ENCODE assay signal across 9 mouse cellular contexts in genomic region chr6:121111448-121112055, GRCm38 (mm10). TPM values are rescaled to one million over a fixed set of nuclear protein-coding genes. Genes with fewer than 3 reads are reported as not detected.
DNase-seq lines count a peak whose midpoint lies in the region; ATAC-seq lines count a peak whose summit lies in the region.
"Had no signal": no experiment of that assay in that cellular context is flagged by ENCODE, and none has a peak within 500 bp of the region (broad histone marks: within the 10 kb centered on the region; RNA-seq: fewer than 3 reads in every experiment).

No protein-coding gene starts in this region.

- no peaks in the 10 kb centered on the region for H3K9me3 ChIP-seq in midbrain, embryonic 11.5 days (ENCODE audit: control insufficient read depth, low read length)
- no peaks in the 10 kb centered on the region for H3K9me3 ChIP-seq in midbrain, embryonic 14.5 days (ENCODE audit: control insufficient read depth, low read length)

- no peaks in the 10 kb centered on the region for H3K27me3 ChIP-seq in midbrain, embryonic 11.5 days (ENCODE audit: control insufficient read depth, insufficient read depth, low read length)
- no peaks in the 10 kb centered on the region for H3K27me3 ChIP-seq in midbrain, embryonic 14.5 days (ENCODE audit: control insufficient read depth, insufficient read depth, low read length)

- H3K9ac ChIP-seq in midbrain, embryonic 11.5 days (ENCODE audit: low read length), result no peak overlapping the region
- H3K9ac ChIP-seq in midbrain, embryonic 14.5 days (replicated peaks; ENCODE audit: low read length), result no peak overlapping the region

- H3K4me3 ChIP-seq in midbrain, embryonic 11.5 days (ENCODE audit: low read depth, low read length), result no peak overlapping the region
- H3K4me3 ChIP-seq in midbrain, embryonic 14.5 days (replicated peaks; ENCODE audit: low read depth, low read length), result no peak overlapping the region

- intact Hi-C loops in heart, postnatal 10 days (cut with DNase I), result loop anchor here (2.0 to 5.0 kb wide), 3 partner anchors 19 to 95 kb away; partner anchors contain the start of gene Mical3

- peak; percentile 31 for DNase-seq in adrenal gland, adult 2 months
- DNase-seq in adrenal gland, adult 18-20 months (ENCODE audit: low spot score in 2 of 2), result no peak
- DNase-seq in midbrain, embryonic 11.5 days (ENCODE audit: low spot score, missing footprints), result peak; percentile 85
- DNase-seq in midbrain, embryonic 14.5 days, result no peak
- DNase-seq in heart, postnatal 10 days, result peak; percentile 56 to 69
- DNase-seq in skeletal muscle tissue, adult 2 months (ENCODE audit: low read depth, low spot score), result peak; percentile 67
- no peak for DNase-seq in layer of hippocampus, postnatal 14 days (ENCODE audit: low spot score in 2 of 2)
- DNase-seq in layer of hippocampus, adult 9-11 months, result no peak

- no peak overlapping the region for H3K27ac ChIP-seq in midbrain, embryonic 11.5 days (ENCODE audit: low read depth, low read length)
- no peak overlapping the region for H3K27ac ChIP-seq in midbrain, embryonic 14.5 days (replicated peaks; ENCODE audit: low read depth, low read length)

- H3K4me2 ChIP-seq in midbrain, embryonic 11.5 days, result no peak overlapping the region
- no peak overlapping the region for H3K4me2 ChIP-seq in midbrain, embryonic 14.5 days (ENCODE audit: low read length)

- peaks cover 15% of the 10 kb centered on the region for H3K4me1 ChIP-seq in midbrain, embryonic 11.5 days (ENCODE audit: control insufficient read depth, insufficient read depth, low read length)
- H3K4me1 ChIP-seq in midbrain, embryonic 14.5 days (ENCODE audit: control insufficient read depth, insufficient read depth, low read length), result peaks cover 18% of the 10 kb centered on the region

- 68% methylated on average over 10 of the region's 10 CpGs for WGBS in midbrain, embryonic 11.5 days
- 66% methylated on average over 10 of the region's 10 CpGs for WGBS in midbrain, embryonic 14.5 days

- no peak for ATAC-seq in midbrain, embryonic 11.5 days (ENCODE audit: low FRiP score)
- ATAC-seq in midbrain, embryonic 14.5 days (ENCODE audit: low FRiP score, low TSS enrichment), result no peak
- ATAC-seq: forebrain, embryonic 16.5 days had no signal

- H3K36me3 ChIP-seq in midbrain, embryonic 11.5 days (ENCODE audit: control insufficient read depth, insufficient read depth, low read length), result no peaks in the 10 kb centered on the region
- no peaks in the 10 kb centered on the region for H3K36me3 ChIP-seq in midbrain, embryonic 14.5 days (ENCODE audit: control insufficient read depth, insufficient read depth, low read length)

RNA-seq across cellular contexts. Expression of gene Mical3, which starts 19.2 kb away (rescaled TPM):
- total RNA-seq in adrenal gland, adult 2 months (2021), result 10 to 100 TPM; 34.0 to 44.3 TPM
- 17.5 and 19.9 TPM in 2 replicates for polyA plus RNA-seq in adrenal gland, adult 2 months (2012; rRNA removed)
- total RNA-seq in adrenal gland, adult 18-20 months (2021), result 10 to 100 TPM; 35.7 to 46.0 TPM
- 11.8 and 12.8 TPM in 2 replicates for polyA plus RNA-seq in midbrain, embryonic 11.5 days (2014; fragmentation: Nextera tagmentation; extraction: Ambion mirVana)
- polyA plus RNA-seq in midbrain, embryonic 14.5 days (2014; fragmentation: Nextera tagmentation; extraction: Ambion mirVana), result 51.5 and 51.7 TPM in 2 replicates
- total RNA-seq in heart, postnatal 10 days (2021), result 100 to 1,000 TPM; 137 to 148 TPM
- 10 to 100 TPM; 95.3 to 96.0 TPM for total RNA-seq in layer of hippocampus, postnatal 14 days (2021)

Comparison
In these comparisons a context has a peak if more than half of its experiments do, and no peak if none do; other contexts are left out.
1. DNase-seq: peak in adrenal gland, adult 2 months (single experiment), midbrain, embryonic 11.5 days (single experiment), heart, postnatal 10 days (2 of 2) and skeletal muscle tissue, adult 2 months (single experiment); none in adrenal gland, adult 18-20 months (0 of 2), midbrain, embryonic 14.5 days (single experiment), layer of hippocampus, postnatal 14 days (0 of 2) and layer of hippocampus, adult 9-11 months (single experiment).